Comparison of ENCODE assay signal across 32 mouse cellular contexts in the genomic region with DNA sequence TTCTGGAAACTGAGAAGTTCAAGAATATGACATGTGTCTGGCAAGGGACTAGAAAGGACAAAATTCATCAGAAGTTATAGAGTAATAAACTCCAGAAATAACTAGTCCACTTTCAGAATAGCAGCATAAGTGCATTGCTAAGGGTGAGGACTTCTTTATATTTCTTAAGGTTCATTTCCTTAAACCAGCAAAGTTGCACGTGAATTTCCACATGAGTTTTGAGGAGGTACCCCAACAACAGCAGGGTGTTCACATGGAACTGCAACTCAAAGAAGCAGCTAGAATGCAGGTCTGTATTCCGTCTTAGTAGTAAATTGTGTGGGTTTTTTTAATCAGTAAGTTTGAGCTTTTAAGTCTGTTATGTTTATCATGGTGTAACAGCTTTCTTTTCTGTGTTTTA.
"Had no signal": no experiment of that assay in that cellular context is flagged by ENCODE, and none has a peak within 500 bp of the region (broad histone marks: within the 10 kb centered on the region; RNA-seq: fewer than 3 reads in every experiment).

No protein-coding gene starts in this region.

- H3K4me1 ChIP-seq: limb, embryonic 10.5 days; limb, embryonic 12.5 days; limb, embryonic 13.5 days; limb, embryonic 15.5 days; liver, embryonic 12.5 days; liver, embryonic 13.5 days; lung, embryonic 15.5 days; midbrain, embryonic 12.5 days; midbrain, embryonic 13.5 days; midbrain, embryonic 15.5 days; neural tube, embryonic 12.5 days; neural tube, embryonic 13.5 days had no signal

- H3K4me3 ChIP-seq: left cerebral cortex, adult 2 months; limb, embryonic 10.5 days; limb, embryonic 12.5 days; limb, embryonic 13.5 days; limb, embryonic 15.5 days; liver, embryonic 12.5 days; liver, embryonic 13.5 days; liver, embryonic 15.5 days; lung, embryonic 15.5 days; megakaryocyte, embryonic 14.5 days; midbrain, embryonic 12.5 days; midbrain, embryonic 13.5 days; midbrain, embryonic 15.5 days; myocyte; neural tube, embryonic 12.5 days; neural tube, embryonic 13.5 days had no signal

- H3K27ac ChIP-seq: left cerebral cortex, adult 2 months; limb, embryonic 10.5 days; limb, embryonic 12.5 days; limb, embryonic 13.5 days; limb, embryonic 15.5 days; liver, embryonic 12.5 days; liver, embryonic 13.5 days; liver, embryonic 14.5 days; liver, embryonic 15.5 days; lung, embryonic 15.5 days; macrophage; midbrain, embryonic 12.5 days; midbrain, embryonic 13.5 days; midbrain, embryonic 15.5 days; neural tube, embryonic 12.5 days; neural tube, embryonic 13.5 days had no signal

- H3K9me3 ChIP-seq: limb, embryonic 10.5 days; limb, embryonic 12.5 days; limb, embryonic 13.5 days; limb, embryonic 15.5 days; liver, embryonic 12.5 days; liver, embryonic 13.5 days; liver, embryonic 15.5 days; lung, embryonic 15.5 days; megakaryocyte, embryonic 14.5 days; midbrain, embryonic 12.5 days; midbrain, embryonic 13.5 days; midbrain, embryonic 15.5 days; neural tube, embryonic 12.5 days; neural tube, embryonic 13.5 days had no signal

- H3K36me3 ChIP-seq: limb, embryonic 10.5 days; limb, embryonic 12.5 days; limb, embryonic 13.5 days; limb, embryonic 15.5 days; liver, embryonic 12.5 days; liver, embryonic 13.5 days; liver, embryonic 15.5 days; lung, embryonic 15.5 days; midbrain, embryonic 12.5 days; midbrain, embryonic 13.5 days; midbrain, embryonic 15.5 days; neural tube, embryonic 12.5 days; neural tube, embryonic 13.5 days had no signal

- H3K9ac ChIP-seq: limb, embryonic 12.5 days; limb, embryonic 13.5 days; limb, embryonic 15.5 days; liver, embryonic 12.5 days; liver, embryonic 13.5 days; liver, embryonic 14.5 days; liver, embryonic 15.5 days; liver, postnatal 0 days; lung, embryonic 14.5 days; lung, embryonic 15.5 days; midbrain, embryonic 12.5 days; midbrain, embryonic 13.5 days; midbrain, embryonic 15.5 days; neural tube, embryonic 12.5 days; neural tube, embryonic 13.5 days had no signal

- H3K27me3 ChIP-seq: limb, embryonic 12.5 days; limb, embryonic 13.5 days; limb, embryonic 15.5 days; liver, embryonic 12.5 days; liver, embryonic 13.5 days; liver, embryonic 15.5 days; lung, embryonic 15.5 days; megakaryocyte, embryonic 14.5 days; midbrain, embryonic 12.5 days; midbrain, embryonic 13.5 days; midbrain, embryonic 15.5 days; neural tube, embryonic 12.5 days; neural tube, embryonic 13.5 days had no signal

- H3K4me2 ChIP-seq: limb, embryonic 12.5 days; limb, embryonic 13.5 days; limb, embryonic 15.5 days; liver, embryonic 11.5 days; liver, embryonic 12.5 days; liver, embryonic 13.5 days; liver, embryonic 15.5 days; lung, embryonic 14.5 days; lung, embryonic 15.5 days; midbrain, embryonic 11.5 days; midbrain, embryonic 12.5 days; midbrain, embryonic 13.5 days; midbrain, embryonic 15.5 days; neural tube, embryonic 12.5 days; neural tube, embryonic 13.5 days had no signal

- DNase-seq: left cerebral cortex, postnatal 4 days; liver; liver, embryonic 13.5 days; liver, postnatal 0 days; lung, adult 18-20 months; lung, adult 2 months; lung, embryonic 14.5 days; lung, postnatal 10 days; lung, postnatal 36 days; lung, postnatal 4 days; midbrain, embryonic 14.5 days had no signal

- ATAC-seq: liver, embryonic 12.5 days; lung, postnatal 0 days; midbrain, embryonic 13.5 days; midbrain, embryonic 15.5 days; midbrain, embryonic 16.5 days had no signal
